ENCODE assay signal across 21 mouse cellular contexts in genomic region chr17:50483700-50484099, GRCm38 (mm10). TPM values are rescaled to one million over a fixed set of nuclear protein-coding genes. Genes with fewer than 3 reads are reported as not detected.
A peak's percentile ranks its signal among the peaks of the same experiment; 100 is the strongest.
DNase-seq lines count a peak whose midpoint lies in the region; ATAC-seq and TF ChIP-seq lines count a peak whose summit lies in the region.
"Had no signal": no experiment of that assay in that cellular context is flagged by ENCODE, and none has a peak within 500 bp of the region (broad histone marks: within the 10 kb centered on the region; RNA-seq: fewer than 3 reads in every experiment).

No protein-coding gene starts in this region.

- DNase-seq in spleen, adult 2 months (ENCODE audit: low read depth in 1 of 2, low spot score in 2 of 2) = peak; percentile 45 to 54
- no peak for DNase-seq in spleen, postnatal 14 days (ENCODE audit: low spot score in 2 of 2)
- DNase-seq in spleen, postnatal 36 days (ENCODE audit: low spot score in 2 of 2) = peak; percentile 64 to 67
- peak; percentile 74 for DNase-seq in thymus, postnatal 4 days
- DNase-seq in kidney, adult 11 months = no peak
- no peak for DNase-seq in cerebellum, postnatal 25 days
- no peak for DNase-seq in embryo, embryonic 11 days
- DNase-seq: cerebellum, adult 11 months; forebrain, postnatal 0 days; gastrocnemius, adult 2 months; kidney, adult 2 months; kidney, postnatal 4 days; lung, postnatal 4 days; right cerebral cortex, postnatal 4 days had no signal

- no peaks in the 10 kb centered on the region for H3K27me3 ChIP-seq in spleen, adult 2 months (ENCODE audit: control insufficient read depth, insufficient read depth, low read length)
- H3K27me3 ChIP-seq: hindbrain, embryonic 15.5 days; Patski had no signal

- H3K4me3 ChIP-seq in spleen, adult 2 months (ENCODE audit: extremely low read depth, insufficient read depth, insufficient read length) = no peak overlapping the region
- H3K4me3 ChIP-seq: gastrocnemius, adult 2 months; heart, adult 2 months; hindbrain, embryonic 15.5 days had no signal

- no peak for TF ChIP-seq POLR2A in spleen, adult 2 months (IDR thresholded peaks at IDR 0.05; ENCODE audit: low read depth, low read length)

- H3K36me3 ChIP-seq in spleen, adult 2 months (ENCODE audit: control insufficient read depth, insufficient read depth, low read length) = no peaks in the 10 kb centered on the region
- H3K36me3 ChIP-seq: hindbrain, embryonic 15.5 days had no signal

- peak; percentile 86 for ATAC-seq in granulocyte monocyte progenitor cell, adult 5-6 weeks (replicated peaks; ENCODE audit: poor library complexity, severe bottlenecking)
- ATAC-seq: forebrain, postnatal 0 days; midbrain, embryonic 16.5 days; Patski had no signal

- H3K27ac ChIP-seq in spleen, adult 2 months (ENCODE audit: insufficient read depth, low read length) = no peak overlapping the region
- H3K27ac ChIP-seq: gastrocnemius, adult 2 months; heart, adult 2 months; hindbrain, embryonic 15.5 days; liver, embryonic 14.5 days; stomach, postnatal 0 days had no signal

- 21% methylated on average over 7 of the region's 7 CpGs for WGBS in spleen, adult 2 months

- TF ChIP-seq CTCF in spleen, adult 2 months (IDR thresholded peaks at IDR 0.05; ENCODE audit: extremely low read depth, insufficient read depth, insufficient read length, insufficient replicate concordance) = no peak

- peaks cover 2% of the 10 kb centered on the region; the same call in 1 of the 2 replicates for H3K4me1 ChIP-seq in spleen, adult 2 months (ENCODE audit: control insufficient read depth, insufficient read depth, insufficient read length)
- H3K4me1 ChIP-seq: hindbrain, embryonic 15.5 days had no signal

RNA-seq across cellular contexts. Expression of gene Plcl2, which starts 25.5 kb away (rescaled TPM):
- polyA plus RNA-seq in spleen, adult 2 months (2012; rRNA removed) = 11.5 and 12.6 TPM in 2 replicates
- total RNA-seq in granulocyte monocyte progenitor cell, adult 5-6 weeks (2014; fragmentation: Nextera tagmentation) = 29.8 and 40.1 TPM in 2 replicates
- 22.9 and 31.1 TPM in 2 replicates for total RNA-seq in granulocyte monocyte progenitor cell, adult 5-6 weeks (2017)
- polyA plus RNA-seq: Patski had no signal

Comparison
In these comparisons a context has a peak if more than half of its experiments do, and no peak if none do; other contexts are left out.
1. DNase-seq: peak in spleen, adult 2 months (2 of 2), spleen, postnatal 36 days (2 of 2) and thymus, postnatal 4 days (single experiment); none in spleen, postnatal 14 days (0 of 2), kidney, adult 11 months (single experiment), cerebellum, postnatal 25 days (0 of 2) and embryo, embryonic 11 days (single experiment).